Mouse (Mus musculus) urinary bladder, postnatal 4 days (tissue): ENCODE measurements at regions not wholly inside any gene's neighbourhood (a gene's known extent, or its start where the extent isn't known, plus 50 kb on each side); places are given as distances from the start of the nearest gene placed in this dataset.

Experiments used
- DNase-seq, 2 experiments: peaks; one replicate each; pipeline ENCODE4 v3.0.0; 2021 to 2022; ENCODE audit warnings: low spot score in 2 of 2

DNA sequence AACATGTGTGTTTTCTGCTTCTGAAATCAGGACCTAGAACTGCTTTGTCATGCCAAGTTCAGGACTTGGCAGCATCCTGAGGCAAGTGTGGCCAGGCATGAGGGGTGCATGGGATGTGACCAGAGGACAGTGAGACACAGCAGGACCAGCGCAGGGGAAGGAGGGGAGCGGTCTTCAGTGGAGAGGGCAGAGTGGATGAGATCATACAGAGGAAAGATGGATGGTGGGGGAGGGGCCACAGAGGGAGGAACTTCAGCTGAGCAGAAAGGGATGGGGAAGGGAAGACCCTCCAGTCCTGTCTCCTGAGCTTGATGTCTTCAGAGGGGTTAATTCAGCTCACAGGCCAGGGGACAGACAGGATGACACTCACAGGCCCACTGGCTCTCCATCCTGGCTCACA is 81.0 kb downstream of the Cryba4 start:
- no peak for DNase-seq

DNA sequence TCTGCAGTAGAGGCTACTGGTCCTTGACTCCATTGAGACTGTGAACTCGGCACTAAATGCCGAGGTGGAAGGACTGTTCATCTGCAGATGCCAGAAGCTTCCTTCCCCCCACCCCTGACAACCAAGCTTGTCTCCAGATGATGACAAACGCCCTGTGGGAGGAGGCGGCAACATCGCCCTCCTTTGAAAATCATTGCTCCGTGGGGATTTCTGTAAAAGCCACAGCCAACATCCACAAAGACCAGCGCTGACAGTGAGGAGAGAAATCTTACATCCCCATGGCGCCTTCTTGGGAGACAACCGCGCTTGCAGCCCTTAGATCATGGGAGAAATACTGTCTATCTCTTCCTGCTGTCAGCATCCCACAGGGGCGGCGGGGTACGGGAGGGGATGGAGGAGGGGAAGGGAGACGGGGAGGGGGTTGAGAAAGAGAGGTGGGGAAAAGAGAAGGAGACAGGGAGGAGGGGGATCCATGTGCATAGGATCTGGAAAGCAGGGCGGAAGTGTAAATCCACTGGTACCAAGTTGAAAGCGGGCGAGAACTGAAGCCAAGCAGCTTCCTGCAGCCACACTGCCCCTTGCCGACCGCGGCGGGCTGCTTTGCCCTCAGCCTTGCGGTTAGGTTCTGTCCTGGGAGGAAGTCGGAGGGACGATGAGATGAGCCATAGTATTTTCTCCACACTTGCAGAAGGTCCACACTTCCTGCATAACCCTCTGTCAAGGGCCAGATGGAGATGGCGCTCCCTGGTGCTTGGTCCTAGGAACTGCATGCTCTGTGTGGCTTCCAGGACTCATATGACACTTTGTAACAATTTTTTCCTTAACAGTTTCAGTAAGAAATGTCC is 72.9 kb downstream of the Cryba4 start:
- no peak for DNase-seq

DNA sequence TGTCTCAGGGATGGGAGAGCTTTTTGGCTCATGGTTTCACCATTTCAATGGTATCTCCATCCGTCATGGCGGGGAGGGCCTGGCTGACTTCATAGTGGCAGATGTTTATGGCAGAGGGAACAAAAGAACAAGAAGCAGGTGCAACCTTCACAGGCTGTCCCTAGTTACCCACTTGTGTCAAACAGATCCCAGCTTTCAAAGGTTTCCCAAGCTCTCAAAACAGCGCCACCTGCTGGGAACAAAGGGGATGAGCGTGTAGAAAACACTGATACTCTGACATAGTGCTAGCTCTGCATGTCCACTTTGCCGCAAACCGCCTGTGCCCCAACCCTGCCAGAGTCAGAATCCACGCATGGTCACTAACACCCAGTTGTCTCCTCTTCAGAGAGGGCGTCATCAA is 69.5 kb downstream of the Cryba4 start:
- no peak for DNase-seq

DNA sequence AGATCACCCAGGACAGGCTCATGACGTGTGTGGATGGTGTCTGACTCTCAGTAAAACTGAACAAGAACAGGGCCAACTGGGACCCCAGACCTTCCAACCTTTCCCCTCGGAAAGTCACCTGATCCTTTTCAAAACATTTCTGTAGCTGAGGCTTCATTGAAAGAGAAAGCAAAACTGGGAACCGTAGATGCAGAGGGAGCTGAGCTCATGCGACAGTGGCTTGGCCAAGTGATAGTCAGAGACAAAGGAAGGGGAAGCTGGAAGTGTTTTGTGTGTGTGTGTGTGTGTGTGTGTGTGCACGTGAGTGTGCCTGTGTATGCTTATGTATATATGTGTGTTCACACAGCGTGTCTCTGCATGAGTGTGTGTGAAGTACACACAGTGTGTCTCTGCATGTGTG is 56.7 kb downstream of the Cryba4 start:
- no peak for DNase-seq
